Mouse (Mus musculus) layer of hippocampus, postnatal 36 days (tissue): Measurements from ENCODE around the gene Zscan12. TPM values are rescaled to one million over a fixed set of nuclear protein-coding genes. Genes with fewer than 3 reads are reported as not detected.

ENCODE experiments used
- DNase-seq, 2 experiments: peaks; one replicate each; pipeline ENCODE4 v3.0.0; 2022
- total RNA-seq, 2 experiments: library from RNA; stranded (reverse); gene quantifications; 2 replicates each; pipeline ENCODE4 v1.2.3; 2021

Gene Zscan12
- total RNA-seq: 1 to 10 TPM; 8.4 to 9.9 TPM

DNA sequence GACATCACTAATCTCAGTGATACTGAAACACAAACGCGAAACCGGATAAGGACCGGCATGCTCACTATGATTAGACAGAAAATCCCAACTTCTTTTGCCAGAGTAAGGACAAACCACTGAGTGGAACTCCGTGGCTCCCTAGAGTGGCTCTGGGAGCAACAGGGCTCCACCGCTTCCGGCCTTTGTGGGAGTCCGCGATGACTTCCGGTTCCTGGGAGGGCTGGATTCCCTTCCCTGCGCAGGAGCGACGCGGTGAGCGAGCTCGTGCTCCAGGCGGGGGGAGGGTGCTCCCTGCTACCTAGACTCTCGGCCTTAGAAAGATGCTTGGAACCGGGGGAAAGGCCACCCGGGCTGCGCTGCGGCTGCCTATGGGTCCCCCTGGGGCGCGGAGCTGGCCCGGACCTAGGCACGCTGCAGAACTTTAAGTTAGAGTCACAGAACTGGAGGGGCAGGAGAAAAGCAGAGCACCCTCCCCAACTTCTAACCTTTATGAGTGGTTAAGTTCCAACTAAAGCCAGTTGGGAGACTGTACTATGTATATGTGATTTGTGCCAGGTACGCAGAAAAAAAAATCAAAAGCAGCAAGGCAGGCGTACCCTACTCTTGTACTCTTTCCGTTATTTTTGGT lies at the start of gene Zscan12:
Gene Zscan12, plus strand, starts transcription at position 200 of the 628 bp plus-strand sequence.
- DNase-seq: peak; percentile 90 to 91

DNA sequence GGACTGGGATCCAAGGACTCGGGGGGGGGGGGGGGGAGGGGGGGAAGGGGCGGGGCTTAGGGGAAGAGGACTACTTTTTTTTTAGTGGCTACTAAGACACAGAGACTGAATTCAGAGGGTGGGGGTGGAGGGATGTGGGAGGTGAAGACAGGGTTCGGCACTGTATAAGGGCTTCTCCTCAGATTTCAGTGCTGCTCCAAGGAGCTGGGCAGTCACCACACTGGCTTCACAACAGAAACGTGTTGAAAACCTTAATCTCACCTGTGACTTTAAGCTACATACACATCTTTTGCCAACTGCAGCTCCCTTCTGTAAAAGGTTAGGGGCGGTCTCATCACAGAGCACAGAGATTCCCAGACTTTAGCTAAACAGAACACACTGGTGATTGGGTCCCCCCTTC lies 49.8 kb upstream of the Zscan12 start:
- no peak for DNase-seq

GRCm38 (mm10) chr13:21313903-21314302 lies 48.7 kb upstream of the Zscan12 start:
- DNase-seq: no peak

DNA sequence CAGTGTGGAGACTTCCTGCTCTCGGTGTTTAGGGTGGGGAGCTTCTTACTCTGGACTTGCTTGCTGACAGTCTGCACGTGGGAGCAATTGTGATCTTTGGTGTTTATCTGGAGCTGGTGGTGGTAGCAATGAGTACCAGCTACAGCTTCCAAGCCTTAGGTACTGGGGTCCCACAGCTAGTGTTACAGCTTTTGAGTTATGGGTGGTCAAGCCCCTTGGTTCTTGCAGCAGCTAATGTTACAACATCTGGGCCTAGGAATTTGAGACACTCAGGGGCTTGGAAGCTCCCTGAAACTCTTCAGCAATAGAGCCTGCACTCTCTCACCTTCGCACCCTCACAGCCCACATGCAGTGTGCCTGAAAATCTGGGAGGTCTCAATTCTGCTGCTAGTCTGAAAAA lies 42.4 kb upstream of the Zscan12 start:
- no peak for DNase-seq

GRCm38 (mm10) chr13:21321890-21322494 lies 40.6 kb upstream of the Zscan12 start:
- DNase-seq: peak; percentile 18 to 19

- peak; percentile 71 to 73 for DNase-seq
Measured at GRCm38 (mm10) chr13:21322509-21323375, 39.9 kb upstream of the Zscan12 start.

GRCm38 (mm10) chr13:21323405-21323804 lies 39.2 kb upstream of the Zscan12 start:
- DNase-seq: no peak

GRCm38 (mm10) chr13:21326191-21326590 lies 36.4 kb upstream of the Zscan12 start:
- DNase-seq: no peak

DNA sequence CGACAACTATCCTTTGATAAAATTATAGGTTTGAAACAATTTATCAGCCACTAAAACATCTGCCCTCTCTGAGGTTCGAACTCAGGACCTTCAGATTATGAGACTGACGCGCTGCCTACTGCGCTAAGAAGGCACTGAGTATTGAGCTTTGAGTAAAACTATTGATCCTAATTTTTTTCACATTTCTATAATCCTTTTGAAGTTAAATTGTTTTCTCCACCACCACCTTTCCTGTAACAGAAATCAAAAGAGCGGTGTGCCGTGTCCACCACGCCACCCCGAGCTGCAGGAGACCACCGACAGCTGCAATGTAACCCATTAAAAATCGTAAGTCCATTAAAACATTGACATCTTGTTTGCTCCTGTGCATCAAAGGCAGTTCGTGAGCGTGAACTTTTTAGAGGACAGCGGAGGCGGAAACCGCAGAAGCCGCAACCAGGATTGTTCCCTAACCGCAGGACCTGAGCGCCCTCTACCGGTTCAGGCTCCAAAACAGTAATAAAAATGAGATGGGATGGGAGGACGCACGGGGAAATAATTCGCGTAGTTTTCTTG lies 35.9 kb upstream of the Zscan12 start:
- peak; percentile 79 to 80 for DNase-seq

- no peak for DNase-seq
Measured at GRCm38 (mm10) chr13:21327424-21327823, 35.2 kb upstream of the Zscan12 start.

DNA sequence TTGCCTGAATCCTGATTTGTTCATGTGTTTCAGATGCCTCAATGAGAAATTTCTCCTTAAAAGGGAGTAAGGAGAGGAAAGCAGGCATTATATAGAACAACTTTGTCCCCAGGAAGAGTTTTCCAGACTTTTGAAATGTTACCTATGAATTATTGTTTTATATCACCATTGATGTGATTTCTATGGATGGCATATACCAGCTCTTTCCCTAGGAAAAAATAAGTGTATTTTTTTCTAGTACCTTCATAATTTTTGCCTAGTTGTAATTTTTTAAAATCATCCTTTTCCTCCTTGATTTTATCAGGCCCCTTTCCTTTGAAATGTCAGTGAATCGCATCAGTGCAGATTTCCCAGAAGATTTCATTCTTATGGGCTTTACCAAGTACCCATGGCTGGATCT lies 16.0 kb upstream of the Zscan12 start, which contains the start of gene Olfr1367:
Gene Olfr1367, plus strand, starts transcription at position 301 of the 400 bp plus-strand sequence.
- no peak for DNase-seq

GRCm38 (mm10) chr13:21350593-21350992 lies 12.0 kb upstream of the Zscan12 start:
- DNase-seq: no peak

GRCm38 (mm10) chr13:21363719-21364118 lies 1.1 kb downstream of the Zscan12 start:
- DNase-seq: no peak

DNA sequence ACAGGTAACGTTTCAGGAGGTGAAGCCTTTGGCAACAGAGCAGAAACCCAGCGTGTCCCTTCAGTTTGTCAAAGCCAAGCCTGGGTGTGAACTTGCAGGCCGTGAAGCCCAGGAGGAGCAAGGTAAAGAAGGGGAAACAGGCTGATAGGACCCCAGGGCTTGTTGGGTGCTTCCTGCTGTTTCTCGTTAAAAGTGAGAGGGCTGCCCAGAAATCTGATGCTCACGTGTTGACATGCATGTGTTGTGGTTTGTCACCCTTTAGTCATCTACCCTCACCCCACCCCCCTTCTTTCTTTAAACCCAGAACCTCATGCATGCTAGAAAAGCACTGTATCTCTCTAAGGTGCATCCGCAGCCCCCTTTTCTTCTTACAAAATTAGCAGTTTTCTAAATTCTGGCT lies 4.0 kb downstream of the Zscan12 start:
- DNase-seq: no peak

DNA sequence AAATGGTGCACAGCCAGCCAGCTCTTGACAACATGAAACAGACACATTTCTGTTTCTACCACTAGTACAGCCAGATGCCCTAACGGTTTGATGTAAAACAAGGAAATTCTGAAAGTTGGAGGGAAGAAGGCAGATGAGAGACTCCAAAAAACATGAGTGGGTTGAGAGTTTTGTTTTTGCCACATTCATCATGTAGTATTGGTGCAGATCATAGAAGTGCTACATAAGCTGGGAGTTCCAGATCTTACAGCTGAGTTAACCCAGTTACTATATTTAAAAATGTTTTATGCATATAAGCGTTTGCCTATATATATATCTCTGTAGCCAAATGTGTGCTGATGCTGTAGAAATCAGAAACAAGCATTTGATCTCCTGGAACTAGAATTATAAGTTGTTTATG lies 10.1 kb downstream of the Zscan12 start:
- no peak for DNase-seq

DNA sequence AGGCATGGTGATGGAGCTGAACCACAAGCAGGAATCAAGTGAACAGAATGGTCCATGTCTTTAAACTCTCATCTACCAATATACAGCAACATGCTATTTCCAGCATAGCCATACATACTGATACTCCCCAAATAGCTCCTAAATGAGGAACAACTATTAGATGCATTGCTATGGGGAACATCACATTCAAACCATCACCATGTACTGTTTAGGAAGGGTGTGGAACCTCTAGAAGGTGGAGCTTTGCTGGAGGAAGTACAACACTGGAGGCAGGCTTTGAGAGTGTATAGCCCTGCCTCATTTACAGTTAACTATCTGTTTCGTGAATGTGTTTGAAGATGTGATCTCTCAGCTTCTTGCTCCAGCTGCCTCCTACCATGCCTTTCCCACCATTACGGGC lies 15.2 kb downstream of the Zscan12 start:
- no peak for DNase-seq

GRCm38 (mm10) chr13:21395211-21395610 lies 32.6 kb downstream of the Zscan12 start:
- no peak for DNase-seq

GRCm38 (mm10) chr13:21395623-21396022 lies 33.0 kb downstream of the Zscan12 start:
- no peak for DNase-seq

DNA sequence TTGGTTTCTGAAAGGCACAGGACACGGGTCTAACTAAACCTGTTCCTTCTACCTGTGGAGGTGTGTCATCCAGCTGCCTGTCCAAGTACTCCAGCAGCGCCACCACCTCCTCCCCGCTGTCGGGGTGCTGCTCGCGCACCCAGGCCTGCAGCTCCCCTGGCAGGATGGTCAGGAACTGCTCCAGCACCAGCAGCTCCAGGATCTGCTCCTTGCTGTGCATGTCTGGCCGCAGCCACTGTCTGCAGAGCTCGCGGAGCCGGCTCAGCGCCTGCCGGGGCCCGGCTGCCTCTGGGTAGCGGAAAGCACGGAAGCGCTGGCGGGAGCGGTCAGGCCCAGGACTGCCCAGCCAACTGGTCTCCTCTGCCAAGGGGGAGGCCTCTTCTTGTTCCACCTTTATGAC lies 33.4 kb downstream of the Zscan12 start:
- DNase-seq: peak; percentile 18 to 24

DNA sequence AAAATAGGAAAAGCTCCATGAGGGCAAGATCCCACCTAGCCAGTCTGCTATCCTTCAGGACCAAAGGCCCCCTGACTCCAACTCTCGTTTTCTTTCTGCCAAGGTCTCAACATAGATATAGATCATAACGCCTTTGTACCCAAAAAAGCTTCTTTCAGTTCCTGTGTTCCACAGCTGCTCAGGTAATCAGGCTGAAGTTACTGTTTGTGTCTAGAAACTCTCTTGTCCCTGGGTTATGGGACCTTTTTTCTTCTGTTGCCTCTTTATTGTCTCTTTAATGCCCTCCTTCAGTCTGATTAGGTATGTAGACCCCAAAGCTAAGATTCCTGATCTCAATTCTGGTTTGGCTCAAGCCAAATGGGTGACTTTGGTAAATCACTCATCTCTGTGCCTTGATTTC lies 34.9 kb downstream of the Zscan12 start:
- no peak for DNase-seq

DNA sequence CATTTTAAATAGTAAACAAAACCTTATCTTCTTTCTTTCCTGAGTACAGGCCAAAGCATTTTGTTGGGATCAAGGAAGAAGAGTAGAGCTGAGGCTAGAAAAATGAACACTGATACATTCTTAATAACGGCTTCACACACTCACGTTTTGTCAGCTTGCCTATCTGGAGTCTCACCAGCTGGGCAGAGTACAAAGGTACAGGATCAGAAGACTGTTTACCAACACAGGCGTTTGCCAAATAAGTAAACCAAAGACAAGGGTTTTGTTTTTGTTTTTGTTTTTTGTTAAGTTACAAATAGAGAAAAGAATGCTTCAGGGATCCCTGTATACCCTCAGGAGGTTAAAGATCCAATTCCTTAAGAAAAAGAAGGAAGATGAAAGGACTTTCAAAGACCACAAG lies 38.5 kb downstream of the Zscan12 start:
- DNase-seq: no peak

- no peak for DNase-seq
Measured at GRCm38 (mm10) chr13:21401636-21402286, 39.1 kb downstream of the Zscan12 start.
